17 mouse cellular contexts compared by ENCODE assay signal in genomic region chr10:45779720-45780119, GRCm38 (mm10).
DNase-seq lines count a peak whose midpoint lies in the region; ATAC-seq and TF ChIP-seq lines count a peak whose summit lies in the region.
"Had no signal": no experiment of that assay in that cellular context is flagged by ENCODE, and none has a peak within 500 bp of the region (broad histone marks: within the 10 kb centered on the region; RNA-seq: fewer than 3 reads in every experiment).

No protein-coding gene starts in this region.

- H3K27me3 ChIP-seq in forebrain, embryonic 10.5 days (ENCODE audit: poor library complexity, severe bottlenecking) = no peaks in the 10 kb centered on the region
- H3K27me3 ChIP-seq in forebrain, embryonic 16.5 days (replicated peaks; ENCODE audit: control insufficient read depth, insufficient read depth, low read length) = no peaks in the 10 kb centered on the region
- no peaks in the 10 kb centered on the region for H3K27me3 ChIP-seq in lung, embryonic 16.5 days (ENCODE audit: control insufficient read depth, insufficient read depth, low read depth, low read length)
- no peaks in the 10 kb centered on the region for H3K27me3 ChIP-seq in embryonic facial prominence, embryonic 14.5 days (replicated peaks; ENCODE audit: control insufficient read depth, insufficient read depth, low read length)
- no peaks in the 10 kb centered on the region for H3K27me3 ChIP-seq in neural tube, embryonic 15.5 days (replicated peaks)
- H3K27me3 ChIP-seq: forebrain, embryonic 12.5 days had no signal

- H3K4me1 ChIP-seq in forebrain, embryonic 10.5 days = peaks cover 78% of the 10 kb centered on the region
- no peaks in the 10 kb centered on the region for H3K4me1 ChIP-seq in forebrain, embryonic 16.5 days (replicated peaks; ENCODE audit: control insufficient read depth, insufficient read depth, low read length)
- H3K4me1 ChIP-seq in lung, embryonic 16.5 days (replicated peaks; ENCODE audit: control insufficient read depth, insufficient read depth, low read length) = peaks cover 2% of the 10 kb centered on the region; the same call in 1 of the 2 replicates
- H3K4me1 ChIP-seq in lung, adult 2 months (ENCODE audit: control insufficient read depth, insufficient read depth, low read length) = no peaks in the 10 kb centered on the region
- no peaks in the 10 kb centered on the region for H3K4me1 ChIP-seq in embryonic facial prominence, embryonic 14.5 days (ENCODE audit: control insufficient read depth, insufficient read depth, low read length)
- H3K4me1 ChIP-seq in neural tube, embryonic 15.5 days = 0 out of 2 replicates have a peak, but pooled peaks cover 4% of the 10 kb centered on the region

- WGBS in forebrain, embryonic 10.5 days = 22% methylated on average over 6 of the region's 6 CpGs
- 19% methylated on average over 6 of the region's 6 CpGs for WGBS in forebrain, embryonic 16.5 days
- WGBS in lung, embryonic 16.5 days = 20% methylated on average over 6 of the region's 6 CpGs
- 32% methylated on average over 6 of the region's 6 CpGs for WGBS in lung, adult 2 months
- WGBS in embryonic facial prominence, embryonic 14.5 days = 20% methylated on average over 6 of the region's 6 CpGs
- 18% methylated on average over 6 of the region's 6 CpGs for WGBS in neural tube, embryonic 15.5 days

- no peak overlapping the region for H3K4me2 ChIP-seq in forebrain, embryonic 16.5 days (ENCODE audit: low read length)
- H3K4me2 ChIP-seq in lung, embryonic 16.5 days (ENCODE audit: low read depth, low read length) = no peak overlapping the region
- H3K4me2 ChIP-seq in embryonic facial prominence, embryonic 14.5 days (ENCODE audit: low read depth, low read length) = no peak overlapping the region
- H3K4me2 ChIP-seq in neural tube, embryonic 15.5 days = no peak overlapping the region
- H3K4me2 ChIP-seq: forebrain, embryonic 12.5 days had no signal

- H3K36me3 ChIP-seq in forebrain, embryonic 10.5 days (replicated peaks) = no peaks in the 10 kb centered on the region
- no peaks in the 10 kb centered on the region for H3K36me3 ChIP-seq in forebrain, embryonic 16.5 days (ENCODE audit: control insufficient read depth, insufficient read depth)
- H3K36me3 ChIP-seq in lung, embryonic 16.5 days (ENCODE audit: control insufficient read depth, insufficient read depth, low read length) = no peaks in the 10 kb centered on the region
- H3K36me3 ChIP-seq in embryonic facial prominence, embryonic 14.5 days (ENCODE audit: control insufficient read depth, insufficient read depth, low read length) = no peaks in the 10 kb centered on the region
- no peaks in the 10 kb centered on the region for H3K36me3 ChIP-seq in neural tube, embryonic 15.5 days
- H3K36me3 ChIP-seq: forebrain, embryonic 12.5 days had no signal

- no peaks in the 10 kb centered on the region for H3K9me3 ChIP-seq in forebrain, embryonic 10.5 days
- H3K9me3 ChIP-seq in forebrain, embryonic 16.5 days (ENCODE audit: control insufficient read depth, low read length) = no peaks in the 10 kb centered on the region
- H3K9me3 ChIP-seq in lung, embryonic 16.5 days (ENCODE audit: control insufficient read depth, low read length) = no peaks in the 10 kb centered on the region
- no peaks in the 10 kb centered on the region for H3K9me3 ChIP-seq in embryonic facial prominence, embryonic 14.5 days (ENCODE audit: control insufficient read depth, low read length)
- H3K9me3 ChIP-seq in neural tube, embryonic 15.5 days (replicated peaks) = no peaks in the 10 kb centered on the region
- H3K9me3 ChIP-seq: forebrain, embryonic 12.5 days had no signal

- H3K27ac ChIP-seq in forebrain, embryonic 10.5 days = peak overlapping the region; percentile 72
- no peak overlapping the region for H3K27ac ChIP-seq in forebrain, embryonic 16.5 days (ENCODE audit: low read length)
- H3K27ac ChIP-seq in lung, embryonic 16.5 days (ENCODE audit: low read length) = 0 out of 2 replicates have a peak overlapping the region, but pooled peaks have one; percentile 25
- no peak overlapping the region for H3K27ac ChIP-seq in embryonic facial prominence, embryonic 14.5 days (replicated peaks; ENCODE audit: low read depth, low read length)
- no peak overlapping the region for H3K27ac ChIP-seq in neural tube, embryonic 15.5 days (replicated peaks)
- H3K27ac ChIP-seq: forebrain, embryonic 12.5 days; liver, embryonic 14.5 days had no signal

- H3K9ac ChIP-seq in forebrain, embryonic 16.5 days (replicated peaks; ENCODE audit: low read depth, low read length) = no peak overlapping the region
- H3K9ac ChIP-seq in lung, embryonic 16.5 days (ENCODE audit: low read length) = no peak overlapping the region
- no peak overlapping the region for H3K9ac ChIP-seq in embryonic facial prominence, embryonic 14.5 days (ENCODE audit: low read depth, low read length)
- no peak overlapping the region for H3K9ac ChIP-seq in neural tube, embryonic 15.5 days (replicated peaks)
- H3K9ac ChIP-seq: forebrain, embryonic 12.5 days; liver, embryonic 14.5 days had no signal

- no peak for ATAC-seq in forebrain, embryonic 16.5 days
- ATAC-seq in lung, embryonic 16.5 days (ENCODE audit: low read depth) = peak; percentile 54; the same call in 1 of the 2 replicates
- ATAC-seq in embryonic facial prominence, embryonic 14.5 days (ENCODE audit: low read depth) = no peak
- no peak for ATAC-seq in neural tube, embryonic 15.5 days (ENCODE audit: low FRiP score)

- no peak for DNase-seq in forebrain, embryonic 10.5 days (ENCODE audit: extremely low spot score, low spot score)
- no peak for DNase-seq in lung, adult 2 months
- peak; percentile 14 for DNase-seq in adipocyte (ENCODE audit: low spot score)
- peak; percentile 14 for DNase-seq in embryonic facial prominence, embryonic 14.5 days (ENCODE audit: low spot score)
- no peak for DNase-seq in right cerebral cortex, postnatal 14 days
- DNase-seq: adrenal gland, adult 2 months; cerebellum, adult 11 months; cerebellum, postnatal 36 days; heart, postnatal 4 days; kidney, adult 9 months; layer of hippocampus, postnatal 36 days; thymus, postnatal 36 days had no signal

- TF ChIP-seq CTCF in lung, adult 2 months (IDR thresholded peaks at IDR 0.05; ENCODE audit: insufficient read depth, low read length) = no peak

- no peak overlapping the region for H3K4me3 ChIP-seq in forebrain, embryonic 10.5 days
- H3K4me3 ChIP-seq in forebrain, embryonic 16.5 days (replicated peaks; ENCODE audit: low read length) = no peak overlapping the region
- H3K4me3 ChIP-seq in lung, embryonic 16.5 days (ENCODE audit: low read length) = no peak overlapping the region
- no peak overlapping the region for H3K4me3 ChIP-seq in lung, adult 2 months (replicated peaks; ENCODE audit: extremely low read depth, low read depth, low read length)
- H3K4me3 ChIP-seq in embryonic facial prominence, embryonic 14.5 days (ENCODE audit: low read depth, low read length) = no peak overlapping the region
- H3K4me3 ChIP-seq in neural tube, embryonic 15.5 days (replicated peaks) = no peak overlapping the region
- H3K4me3 ChIP-seq: forebrain, embryonic 12.5 days had no signal

- no peak for TF ChIP-seq POLR2A in lung, adult 2 months (IDR thresholded peaks at IDR 0.05; ENCODE audit: borderline replicate concordance, extremely low read depth, low read depth, low read length)

Comparison
In these comparisons a context has a peak if more than half of its experiments do, and no peak if none do; other contexts are left out.
1. H3K27ac ChIP-seq: peak in forebrain, embryonic 10.5 days (single experiment) and lung, embryonic 16.5 days (single experiment); none in forebrain, embryonic 16.5 days (single experiment), embryonic facial prominence, embryonic 14.5 days (single experiment) and neural tube, embryonic 15.5 days (single experiment).
2. DNase-seq: peak in adipocyte (single experiment) and embryonic facial prominence, embryonic 14.5 days (single experiment); none in forebrain, embryonic 10.5 days (single experiment), lung, adult 2 months (single experiment) and right cerebral cortex, postnatal 14 days (single experiment).